Mouse (Mus musculus) liver, embryonic 14.5 days (tissue): Measurements from ENCODE around the gene Lrrc71. TPM values are rescaled to one million over a fixed set of nuclear protein-coding genes. Genes with fewer than 3 reads are reported as not detected.

Experiments used
- ATAC-seq: fragments of 200-750 bp; cut with Nextera tagmentation; 2 replicates; pipeline ENCODE4 v1.8.0; 2017; ENCODE audit warnings: moderate number of reproducible peaks, mild to moderate bottlenecking, moderate library complexity; ENCODE audit not compliant: insufficient read depth
- DNase-seq, 3 experiments: peaks; one replicate each; pipeline ENCODE4 v3.0.0-alpha.2; 2012 to 2013; ENCODE audit warnings: low read depth in 3 of 3, low spot score in 3 of 3
- H3K27ac ChIP-seq: fragments of 300-500 bp; sonication (generic); 2 replicates; pipeline ENCODE4 v1.5.1; 2014; ENCODE audit warnings: moderate library complexity, mild to moderate bottlenecking, control low read depth, inconsistent platforms
- H3K27me3 ChIP-seq: fragments of 300-500 bp; sonication (generic); 2 replicates; pipeline ENCODE4 v1.6.1; 2014; ENCODE audit warnings: mild to moderate bottlenecking, low read length, moderate library complexity; ENCODE audit not compliant: control insufficient read depth, insufficient read depth
- H3K36me3 ChIP-seq: fragments of 300-500 bp; sonication (generic); replicated peaks from 2 replicates; pipeline ENCODE4 v1.6.1; 2014; ENCODE audit warnings: low read depth; ENCODE audit not compliant: control insufficient read depth, insufficient read depth
- H3K4me1 ChIP-seq, 2 experiments: fragments of 200-500 bp in 1 of 2; fragments of 300-500 bp in 1 of 2; sonication (generic) in 1 of 2; replicated peaks; 2 replicates each; pipeline ENCODE4 v1.6.1; 2012 to 2014; ENCODE audit warnings: antibody characterized with exemption in 1 of 2, inconsistent platforms in 1 of 2, low read length in 1 of 2; ENCODE audit not compliant: control insufficient read depth in 2 of 2, insufficient read depth in 2 of 2
- H3K4me2 ChIP-seq: fragments of 300-500 bp; sonication (generic); 2 replicates; pipeline ENCODE4 v1.6.1; 2014; ENCODE audit warnings: low read depth, mild to moderate bottlenecking, control low read depth, moderate library complexity
- H3K4me3 ChIP-seq, 2 experiments: fragments of 200-500 bp in 1 of 2; fragments of 300-500 bp in 1 of 2; sonication (generic) in 1 of 2; 2 replicates each; pipeline ENCODE4 v1.5.1; 2012 to 2014; ENCODE audit warnings: low read depth in 2 of 2, low read length in 2 of 2, mild to moderate bottlenecking in 2 of 2, control low read depth in 1 of 2, inconsistent platforms in 1 of 2, moderate library complexity in 1 of 2; ENCODE audit not compliant: insufficient read depth in 1 of 2
- H3K9ac ChIP-seq: fragments of 300-500 bp; sonication (generic); replicated peaks from 2 replicates; pipeline ENCODE4 v1.6.1; 2014; ENCODE audit warnings: mild to moderate bottlenecking, control low read depth, moderate library complexity
- H3K9me3 ChIP-seq: fragments of 300-500 bp; sonication (generic); 2 replicates; pipeline ENCODE4 v1.6.1; 2016; ENCODE audit warnings: low read length, mixed read lengths; ENCODE audit not compliant: control insufficient read depth
- CTCF ChIP-seq: IDR thresholded peaks from 2 replicates; pipeline ENCODE4 v1.5.1; 2016; ENCODE audit warnings: antibody characterized with exemption, low read depth, control low read depth
- EP300 ChIP-seq: IDR thresholded peaks from 2 replicates; pipeline ENCODE4 v1.6.1; 2016; ENCODE audit warnings: antibody characterized with exemption, low read depth
- WGBS: fragments of 180-500 bp; shearing (Covaris S2); extraction: QIAGEN DNeasy Blood & Tissue Kit; methylation state at CpG from one replicate; pipeline ENCODE4 v1.1.7; 2014; ENCODE audit not compliant: insufficient replicate concordance; 5-methylcytosine and 5-hydroxymethylcytosine counted together
- polyA plus RNA-seq, 2 experiments: library from polyadenylated mRNA; depleted of rRNA in 1 of 2; stranded (reverse) in 1 of 2; unstranded in 1 of 2; fragments of >200 nt; fragmentation: Nextera tagmentation in 1 of 2; extraction: Ambion mirVana in 1 of 2; gene quantifications; 2 replicates each; pipeline versions ENCODE4 v1.2.1 to v1.2.3; 2012 to 2014

The Lrrc71 gene
- polyA plus RNA-seq, 2 experiments = 0.08 to 0.29 TPM

DNA sequence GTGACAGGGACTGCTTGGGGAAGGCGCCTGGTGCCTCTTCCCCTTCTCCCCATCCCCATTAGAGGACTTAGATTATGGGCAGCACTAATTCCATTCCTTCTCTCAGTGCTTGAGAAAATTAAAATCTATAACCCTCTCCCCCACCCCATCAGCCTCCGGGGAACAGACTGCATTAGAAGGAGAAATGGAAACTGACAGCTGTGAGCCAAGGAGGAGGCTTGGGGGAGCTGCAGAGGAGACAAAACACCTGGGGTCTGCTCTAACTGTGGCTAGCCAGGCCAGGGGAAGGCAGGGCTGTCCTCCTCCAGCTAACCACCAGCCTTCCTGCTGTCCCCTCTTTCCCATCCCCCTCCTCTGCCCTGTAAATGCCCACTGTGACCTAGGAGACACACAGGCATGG lies 30.7 kb upstream of the Lrrc71 start:
- Histone ChIP-seq H3K4me2 (no peak overlapping the region), H3K9me3 (no peaks in the 10 kb centered on the region), H3K27me3 (no peaks in the 10 kb centered on the region; the same call in 1 of the 2 replicates), H3K27ac (no peak overlapping the region), H3K36me3 (no peaks in the 10 kb centered on the region), H3K4me3 (no peak overlapping the region), H3K9ac (no peak overlapping the region), H3K4me1 (no peaks in the 10 kb centered on the region)
- ATAC-seq (no peak), DNase-seq (no peak)
- 48% methylated on average over 2 of the region's 2 CpGs for WGBS
- TF ChIP-seq CTCF (no peak), EP300 (no peak)

GRCm38 (mm10) chr3:87778283-87778682 lies 29.9 kb upstream of the Lrrc71 start:
- no peak overlapping the region for H3K4me2 ChIP-seq
- ATAC-seq (no peak), DNase-seq (no peak)
- no peak overlapping the region for H3K27ac ChIP-seq
- H3K9ac ChIP-seq = no peak overlapping the region
- 48% methylated on average over 23 of the region's 23 CpGs for WGBS
- no peak overlapping the region for H3K4me3 ChIP-seq
- H3K36me3 ChIP-seq = no peaks in the 10 kb centered on the region
- peaks cover 0 to 2% of the 10 kb centered on the region in 2 experiments; a peak in 1 of 4 replicates for H3K4me1 ChIP-seq
- TF ChIP-seq CTCF (no peak), EP300 (no peak)
- H3K27me3 ChIP-seq = no peaks in the 10 kb centered on the region; the same call in 1 of the 2 replicates
- H3K9me3 ChIP-seq = no peaks in the 10 kb centered on the region

GRCm38 (mm10) chr3:87771088-87771487 lies 22.7 kb upstream of the Lrrc71 start:
- no peak overlapping the region for H3K9ac ChIP-seq
- H3K4me1 ChIP-seq = peaks cover 0 to 4% of the 10 kb centered on the region in 2 experiments; a peak in 2 of 4 replicates
- H3K4me3 ChIP-seq = no peak overlapping the region
- no peak overlapping the region for H3K27ac ChIP-seq
- ATAC-seq (no peak; the same call in 1 of the 2 replicates), DNase-seq (no peak)
- TF ChIP-seq CTCF (no peak), EP300 (no peak)
- WGBS = 25% methylated on average over 6 of the region's 6 CpGs
- H3K4me2 ChIP-seq = no peak overlapping the region
- no peaks in the 10 kb centered on the region; the same call in none of the 2 replicates for H3K27me3 ChIP-seq
- no peaks in the 10 kb centered on the region for H3K36me3 ChIP-seq
- no peaks in the 10 kb centered on the region for H3K9me3 ChIP-seq

GRCm38 (mm10) chr3:87770280-87770679 lies 21.9 kb upstream of the Lrrc71 start:
- H3K27me3 ChIP-seq = no peaks in the 10 kb centered on the region; the same call in none of the 2 replicates
- 0% methylated on average over 4 of the region's 4 CpGs for WGBS
- H3K4me1 ChIP-seq = peaks cover 0 to 4% of the 10 kb centered on the region in 2 experiments; a peak in 2 of 4 replicates
- H3K36me3 ChIP-seq = no peaks in the 10 kb centered on the region
- H3K4me3 ChIP-seq = no peak overlapping the region
- no peak overlapping the region for H3K4me2 ChIP-seq
- H3K9ac ChIP-seq = no peak overlapping the region
- TF ChIP-seq EP300 (no peak), CTCF (peak; percentile 84)
- no peak for ATAC-seq
- H3K9me3 ChIP-seq = no peaks in the 10 kb centered on the region
- DNase-seq = peak in 2 of 3 experiments; percentile 27 to 36
- no peak overlapping the region for H3K27ac ChIP-seq

- no peaks in the 10 kb centered on the region for H3K36me3 ChIP-seq
- DNase-seq = no peak
- H3K4me2 ChIP-seq = no peak overlapping the region
- WGBS = 56% methylated on average over 8 of the region's 8 CpGs
- H3K27ac ChIP-seq = no peak overlapping the region
- H3K9me3 ChIP-seq = no peaks in the 10 kb centered on the region
- no peak overlapping the region for H3K4me3 ChIP-seq
- peaks cover 0 to 4% of the 10 kb centered on the region in 2 experiments; a peak in 2 of 4 replicates for H3K4me1 ChIP-seq
- TF ChIP-seq CTCF = no peak
- no peak for TF ChIP-seq EP300
- no peaks in the 10 kb centered on the region; the same call in none of the 2 replicates for H3K27me3 ChIP-seq
- H3K9ac ChIP-seq = no peak overlapping the region
- ATAC-seq = no peak
Observed at GRCm38 (mm10) chr3:87769506-87769905, 21.1 kb upstream of the Lrrc71 start.
